Mouse (Mus musculus) cerebellum, adult 18-20 months (tissue): ENCODE results near the gene Msh6.
"Not testable (repeated sequence)": the region's sequence is repeated elsewhere in the genome, so short reads cannot be mapped to it uniquely, and the experiment has no call there.

Experiments used
- DNase-seq, 2 experiments: peaks; one replicate each; pipeline ENCODE4 v3.0.0; 2021

Msh6 gene

GRCm38 (mm10) chr17:87974629-87975228 is at the start of gene Msh6:
Gene Msh6, plus strand, starts transcription at chr17:87975062.
- peak; percentile 85 to 86 for DNase-seq

DNA sequence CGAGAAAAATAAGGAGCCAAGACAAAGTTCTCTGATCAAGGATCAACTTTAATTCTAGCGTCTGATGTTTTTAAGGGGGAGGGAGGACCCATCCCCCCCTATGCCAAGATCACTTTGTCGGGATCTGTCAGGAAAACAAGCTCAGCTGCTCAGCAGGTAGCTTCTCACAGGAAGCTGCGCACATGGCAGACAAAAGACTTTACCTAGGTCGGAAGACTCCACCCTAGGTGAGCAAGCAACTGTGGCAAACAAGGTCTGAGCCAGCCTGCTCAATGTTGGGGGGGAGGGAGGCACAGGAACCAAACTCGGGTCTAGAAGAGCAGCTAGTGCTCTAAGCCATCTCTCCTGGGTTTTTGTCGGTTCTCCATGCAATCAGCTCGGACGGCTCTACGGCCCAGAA is 40.5 kb upstream of the Msh6 start:
- DNase-seq = no peak

GRCm38 (mm10) chr17:87934736-87935135 is 40.1 kb upstream of the Msh6 start:
- DNase-seq = no peak

- DNase-seq = no peak
These were observed 38.7 kb upstream of the Msh6 start for GRCm38 (mm10) chr17:87936156-87936555.

DNA sequence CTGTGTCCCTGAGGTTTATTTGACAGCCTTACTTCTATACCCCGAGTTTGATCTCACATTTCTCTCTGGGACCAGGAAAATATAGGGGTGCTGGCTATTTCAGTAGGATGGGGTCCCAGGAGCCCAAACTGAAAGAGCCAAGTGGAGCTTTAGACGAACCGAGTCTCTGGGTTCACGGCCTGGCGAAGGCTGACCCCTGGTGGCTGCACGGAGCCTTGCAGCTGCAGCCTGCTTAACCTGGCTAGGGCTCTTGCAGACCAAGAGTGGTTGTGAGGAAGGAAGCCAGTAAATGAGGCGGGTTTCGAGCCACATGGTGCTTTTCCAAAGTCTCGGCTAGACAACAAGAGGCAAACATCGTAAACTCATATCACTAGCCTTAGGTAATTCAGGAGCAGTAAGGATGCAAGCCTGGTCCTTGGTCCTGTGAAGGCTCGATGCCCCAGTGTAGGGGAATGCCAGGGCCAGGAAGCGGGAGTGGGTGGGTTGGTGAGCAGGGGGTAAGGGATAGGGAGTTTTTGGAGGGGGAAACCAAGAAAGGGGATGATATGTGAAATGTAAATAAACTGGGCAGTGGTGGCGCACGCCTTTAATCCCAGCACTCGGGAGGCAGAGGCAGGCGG is 25.8 kb upstream of the Msh6 start:
- peak; percentile 82 to 91 for DNase-seq

DNA sequence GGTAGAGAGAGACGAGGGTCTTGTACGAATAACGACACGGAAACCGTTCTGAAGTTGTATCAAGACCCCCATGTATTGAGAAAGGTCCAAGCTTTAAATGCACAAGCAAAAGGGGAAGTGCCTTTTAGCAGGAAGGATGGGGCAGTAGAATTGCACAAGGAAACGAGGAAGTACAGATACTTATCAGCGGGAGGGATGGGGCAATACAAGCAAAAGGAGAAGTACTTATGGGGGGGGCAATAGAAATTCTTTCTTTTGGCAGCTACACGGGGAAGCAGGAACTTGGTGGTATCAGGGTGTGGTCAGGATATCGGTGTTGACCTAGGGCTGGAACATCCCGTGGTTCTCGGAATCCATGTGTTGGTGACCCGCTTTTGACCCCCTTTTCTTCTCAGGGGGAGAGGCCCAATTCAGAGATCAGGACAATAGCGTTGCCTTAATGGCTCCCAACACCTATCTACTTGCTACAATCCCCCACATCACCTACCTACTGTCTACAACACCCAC is 20.2 kb upstream of the Msh6 start:
- not testable (repeated sequence) for DNase-seq

GRCm38 (mm10) chr17:87957096-87957840 is 17.6 kb upstream of the Msh6 start:
- no peak for DNase-seq

- DNase-seq = no peak
These were observed 16.6 kb upstream of the Msh6 start for GRCm38 (mm10) chr17:87958283-87958682.

DNA sequence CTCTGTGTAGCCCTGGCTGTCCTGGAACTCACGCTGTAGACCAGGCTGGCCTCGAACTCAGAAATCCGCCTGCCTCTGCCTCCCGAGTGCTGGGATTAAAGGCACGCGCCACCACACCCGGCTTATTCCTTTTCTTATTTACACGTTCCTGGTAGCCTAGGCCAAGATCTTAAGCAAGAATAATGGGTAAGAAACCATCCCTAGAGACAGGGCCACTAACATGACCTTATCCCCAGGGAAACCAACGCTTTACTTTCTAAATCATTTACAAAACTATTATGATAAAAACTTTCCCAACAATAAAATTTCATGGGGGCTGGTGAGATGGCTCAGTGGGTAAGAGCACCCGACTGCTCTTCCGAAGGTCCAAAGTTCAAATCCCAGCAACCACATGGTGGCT is 15.5 kb upstream of the Msh6 start:
- DNase-seq = not testable (repeated sequence)

GRCm38 (mm10) chr17:87959931-87960330 is 14.9 kb upstream of the Msh6 start:
- DNase-seq = not testable (repeated sequence)

GRCm38 (mm10) chr17:87963081-87964075 is 11.5 kb upstream of the Msh6 start:
- DNase-seq = no peak

- not testable (repeated sequence) for DNase-seq
These were observed 6.4 kb upstream of the Msh6 start for GRCm38 (mm10) chr17:87968483-87968926.

DNA sequence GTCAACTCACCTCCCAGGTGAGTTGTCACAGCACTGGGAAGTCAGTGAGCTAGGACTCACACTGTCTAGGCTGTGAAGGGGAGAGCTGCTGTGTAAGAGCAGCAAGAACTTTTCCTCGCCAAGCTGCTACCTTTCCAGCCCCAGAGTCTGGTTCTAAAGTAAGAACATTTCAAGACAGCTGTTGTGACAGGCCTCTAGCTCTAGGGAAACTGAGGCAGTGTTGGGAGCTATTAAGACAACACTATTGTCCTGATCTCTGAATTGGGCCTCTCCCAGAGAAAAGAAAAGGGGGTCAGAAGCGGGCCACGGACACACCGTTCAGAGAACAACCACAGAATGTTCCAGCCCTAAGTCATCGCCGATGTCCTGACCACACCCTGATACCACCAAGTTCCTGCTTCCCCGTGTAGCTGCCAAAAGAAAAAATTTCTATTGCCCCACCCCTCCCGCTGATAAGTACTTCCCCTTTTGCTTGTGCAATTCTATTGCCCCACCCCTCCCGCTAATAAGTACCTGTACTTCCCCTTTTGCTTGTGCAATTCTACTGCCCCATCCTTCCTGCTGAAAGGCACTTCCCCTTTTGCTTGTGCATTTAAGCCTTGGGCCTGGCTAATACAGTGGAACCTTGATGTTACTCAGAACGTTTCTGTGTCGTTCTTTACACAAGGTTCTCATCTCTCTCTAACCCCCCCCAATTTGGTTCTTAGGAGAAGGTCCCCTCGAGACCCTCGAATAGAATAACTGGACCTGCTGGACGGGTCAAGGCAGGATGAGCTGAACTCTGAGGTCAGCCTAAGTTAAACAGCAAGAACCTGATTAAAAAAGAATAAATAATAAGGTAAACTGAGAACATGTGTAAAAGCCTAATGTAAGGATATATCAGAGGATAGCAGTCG is 2.9 kb upstream of the Msh6 start:
- DNase-seq = not testable (repeated sequence)

GRCm38 (mm10) chr17:87972856-87973255 is 2.0 kb upstream of the Msh6 start:
- no peak for DNase-seq

DNA sequence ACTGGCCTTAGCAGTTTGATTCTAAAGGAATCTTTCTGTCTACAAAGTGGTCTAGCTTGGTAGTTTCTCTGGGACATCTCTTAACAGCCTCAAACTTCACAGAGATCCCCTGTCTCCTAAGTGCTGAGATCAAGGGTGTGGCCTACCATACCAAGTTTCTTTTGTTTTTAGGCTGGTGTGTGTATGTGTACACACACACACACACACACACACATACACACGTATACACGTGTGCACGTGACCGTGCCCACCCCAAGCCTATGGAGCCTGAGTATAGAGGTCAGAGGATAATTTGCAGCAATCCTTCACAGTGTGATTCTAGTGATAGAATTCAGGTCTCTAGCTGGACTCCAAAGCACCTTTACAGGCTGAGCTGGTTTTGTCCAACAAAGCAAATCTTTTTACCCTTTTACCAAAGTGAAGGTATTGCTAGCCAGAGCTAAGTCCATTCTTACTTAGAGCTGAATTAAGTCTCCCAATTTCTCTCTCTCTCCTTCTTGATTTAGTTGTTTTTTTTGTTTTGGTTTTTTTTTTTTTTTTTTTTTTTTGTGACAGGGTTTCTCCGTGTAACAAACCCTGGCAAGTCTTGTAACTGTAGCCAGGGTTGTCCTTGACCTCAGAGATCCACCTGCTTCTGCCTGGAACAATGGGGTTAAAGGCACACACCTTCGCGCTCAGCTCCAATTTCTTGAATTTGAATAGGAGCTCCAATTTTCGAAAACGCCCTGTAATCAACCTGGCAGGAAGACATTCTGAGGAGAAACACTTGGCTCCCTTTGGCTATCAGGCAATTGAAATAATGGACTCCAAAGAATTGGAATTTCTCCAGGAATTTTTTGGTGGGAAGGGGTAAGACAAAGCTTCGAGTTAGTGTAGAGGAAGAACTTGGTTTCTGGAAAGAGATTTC is 1.3 kb upstream of the Msh6 start:
- DNase-seq = no peak

GRCm38 (mm10) chr17:87975229-87975853 is 479 bp downstream of the Msh6 start:
- peak; percentile 60 to 70 for DNase-seq

DNA sequence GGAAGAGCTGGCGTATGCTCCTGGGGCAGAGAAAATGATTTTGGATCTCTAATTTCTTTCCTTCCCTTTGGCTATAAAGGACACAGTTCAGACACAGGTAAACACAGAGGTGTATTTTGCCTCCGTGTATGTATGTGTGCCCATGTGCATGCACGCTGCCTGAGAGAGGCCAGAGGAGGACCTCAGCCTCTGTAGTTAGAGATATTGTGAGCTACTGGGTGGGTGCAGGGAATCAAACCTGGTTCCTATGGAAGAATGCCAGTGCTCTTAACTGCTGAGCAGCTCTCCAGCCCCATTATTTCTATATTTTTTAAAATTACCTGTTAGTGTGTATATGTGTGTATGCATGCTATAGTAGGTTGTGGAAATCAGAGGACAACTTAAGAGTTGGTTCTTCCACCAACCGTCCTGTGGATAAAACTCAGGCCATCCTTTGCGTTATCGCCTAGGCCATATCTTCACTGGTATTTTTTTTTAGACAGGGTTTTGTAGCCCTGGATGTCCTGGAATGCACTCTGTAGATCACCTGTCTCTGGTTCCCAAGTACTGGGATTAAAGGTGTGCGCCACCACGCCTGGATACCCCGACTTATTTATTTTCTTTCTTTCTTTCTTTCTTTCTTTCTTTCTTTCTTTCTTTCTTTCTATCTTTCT is 1.4 kb downstream of the Msh6 start:
- DNase-seq = no peak

DNA sequence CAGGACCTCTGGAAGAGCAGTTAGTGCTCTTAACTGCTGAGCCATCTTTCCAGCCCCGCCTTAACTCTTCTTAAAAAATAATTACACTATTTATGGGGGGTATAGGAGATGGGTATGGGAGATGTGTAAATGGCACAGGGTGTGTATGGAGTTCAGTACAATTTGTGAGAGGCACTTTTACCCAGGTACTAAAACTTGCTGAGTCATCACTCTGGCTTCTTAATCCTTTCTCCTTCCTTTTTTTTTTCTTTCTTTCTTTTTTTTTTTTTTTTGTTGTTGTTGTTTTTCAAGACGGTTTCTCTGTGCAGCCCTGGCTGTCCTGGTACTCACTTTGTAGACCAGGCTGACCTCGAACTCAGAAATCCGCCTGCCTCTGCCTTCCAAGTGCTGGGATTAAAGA is 2.1 kb downstream of the Msh6 start:
- DNase-seq = not testable (repeated sequence)

DNA sequence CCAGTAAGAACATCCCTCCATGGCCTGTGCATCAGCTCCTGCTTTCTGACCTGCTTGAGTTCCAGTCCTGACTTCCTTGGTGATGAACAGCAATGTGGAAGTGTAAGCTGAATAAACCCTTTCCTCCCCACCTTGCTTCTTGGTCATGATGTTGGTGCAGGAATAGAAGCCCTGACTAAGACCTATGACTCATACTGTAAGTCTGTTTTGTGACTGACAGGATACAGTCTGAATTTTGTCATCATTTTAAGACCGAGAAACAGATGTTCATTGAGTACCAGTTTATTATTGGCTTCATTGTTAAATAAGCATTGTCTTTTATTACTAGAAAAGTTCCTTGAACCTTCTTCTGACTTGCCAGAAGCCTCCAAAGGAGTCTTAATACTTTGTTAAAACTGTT is 4.8 kb downstream of the Msh6 start:
- DNase-seq = not testable (repeated sequence)
